Mouse (Mus musculus): Measurements from ENCODE around the gene Zfp653.

GRCm38 (mm10) chr9:22049315-22049714 lies 21.9 kb downstream of the Zfp653 start:
- TF ChIP-seq POLR2A (IDR thresholded peaks at IDR 0.05; ENCODE audit: low read depth, low read length) (no peak), CTCF (conservative IDR thresholded peaks at IDR 0.05; ENCODE audit: insufficient read depth, insufficient read length, low read depth, low read length) (no peak)

All from kidney, adult 2 months (tissue).